Mouse (Mus musculus) intestine, postnatal 0 days (tissue): ENCODE data around the gene Slc6a17. TPM values are rescaled to one million over a fixed set of nuclear protein-coding genes. Genes with fewer than 3 reads are reported as not detected.

Experiments
- ATAC-seq: fragments of 200-750 bp; cut with Nextera tagmentation; 2 replicates; pipeline ENCODE4 v1.8.0; 2017; ENCODE audit warnings: mild to moderate bottlenecking, moderate TSS enrichment, moderate library complexity
- H3K27ac ChIP-seq: fragments of 300-500 bp; sonication (generic); 2 replicates; pipeline ENCODE4 v1.5.1; 2014; ENCODE audit warnings: mild to moderate bottlenecking, low read depth, low read length, moderate library complexity
- H3K27me3 ChIP-seq: fragments of 300-500 bp; sonication (generic); replicated peaks from 2 replicates; pipeline ENCODE4 v1.6.1; 2014; ENCODE audit warnings: low read length, mixed read lengths; ENCODE audit not compliant: control insufficient read depth, insufficient read depth
- H3K36me3 ChIP-seq: fragments of 300-500 bp; sonication (generic); 2 replicates; pipeline ENCODE4 v1.6.1; 2014; ENCODE audit warnings: mild to moderate bottlenecking, moderate library complexity; ENCODE audit not compliant: control insufficient read depth, insufficient read depth
- H3K4me1 ChIP-seq: fragments of 300-500 bp; sonication (generic); replicated peaks from 2 replicates; pipeline ENCODE4 v1.6.1; 2014; ENCODE audit warnings: antibody characterized with exemption, low read length, mixed read lengths; ENCODE audit not compliant: control insufficient read depth, insufficient read depth
- H3K4me2 ChIP-seq: fragments of 300-500 bp; sonication (generic); replicated peaks from 2 replicates; pipeline ENCODE4 v1.6.1; 2014; ENCODE audit warnings: low read depth, mild to moderate bottlenecking, moderate library complexity
- H3K4me3 ChIP-seq: fragments of 300-500 bp; sonication (generic); 2 replicates; pipeline ENCODE4 v1.5.1; 2014; ENCODE audit warnings: low read depth, low read length
- H3K9ac ChIP-seq: fragments of 300-500 bp; sonication (generic); 2 replicates; pipeline ENCODE4 v1.6.1; 2014; ENCODE audit warnings: mild to moderate bottlenecking, low read depth, low read length
- H3K9me3 ChIP-seq: fragments of 300-500 bp; sonication (generic); 2 replicates; pipeline ENCODE4 v1.6.1; 2016; ENCODE audit warnings: mixed run types; ENCODE audit not compliant: control insufficient read depth
- CTCF ChIP-seq: sonication (generic); IDR thresholded peaks from 2 replicates; pipeline ENCODE4 v1.5.1; 2016; ENCODE audit warnings: low read depth, mild to moderate bottlenecking, control low read depth, antibody characterized with exemption, moderate library complexity
- WGBS: fragments of 180-500 bp; shearing (Covaris S2); extraction: QIAGEN DNeasy Blood & Tissue Kit; methylation state at CpG from one replicate; pipeline ENCODE4 v1.1.7; 2014; 5-methylcytosine and 5-hydroxymethylcytosine counted together
- polyA plus RNA-seq: library from polyadenylated mRNA; unstranded; fragments of >200 nt; fragmentation: Nextera tagmentation; extraction: Ambion mirVana; gene quantifications from 2 replicates; pipeline ENCODE4 v1.2.1, GENCODE M21; 2015

Gene Slc6a17
- polyA plus RNA-seq, 1 experiment from 2014 or later: 1.7 TPM

- Histone ChIP-seq H3K4me3 (no peak overlapping the region), H3K4me2 (no peak overlapping the region), H3K36me3 (no peaks in the 10 kb centered on the region), H3K9ac (no peak overlapping the region), H3K27ac (no peak overlapping the region), H3K4me1 (no peaks in the 10 kb centered on the region), H3K9me3 (no peaks in the 10 kb centered on the region), H3K27me3 (no peaks in the 10 kb centered on the region)
- no peak for TF ChIP-seq CTCF
- no peak for ATAC-seq
- WGBS: 25% methylated on average over 9 of the region's 9 CpGs
These were observed 10.7 kb upstream of the Slc6a17 start for GRCm38 (mm10) chr3:107528401-107529118.

- no peak overlapping the region for H3K4me2 ChIP-seq
- WGBS: 73% methylated on average over 6 of the region's 6 CpGs
- H3K9ac ChIP-seq: no peak overlapping the region
- H3K27ac ChIP-seq: no peak overlapping the region
- H3K4me1 ChIP-seq: no peaks in the 10 kb centered on the region
- H3K9me3 ChIP-seq: no peaks in the 10 kb centered on the region
- no peak overlapping the region for H3K4me3 ChIP-seq
- no peak for ATAC-seq
- 0 out of 2 replicates have a peak, but pooled peaks cover 4% of the 10 kb centered on the region for H3K27me3 ChIP-seq
- TF ChIP-seq CTCF: no peak
- no peaks in the 10 kb centered on the region for H3K36me3 ChIP-seq
These were observed 6.7 kb upstream of the Slc6a17 start for GRCm38 (mm10) chr3:107524547-107524946.

GRCm38 (mm10) chr3:107520931-107521330 is 3.1 kb upstream of the Slc6a17 start:
- H3K4me1 ChIP-seq: no peaks in the 10 kb centered on the region
- no peak overlapping the region for H3K27ac ChIP-seq
- WGBS: 73% methylated on average over 5 of the region's 5 CpGs
- no peak for TF ChIP-seq CTCF
- H3K27me3 ChIP-seq: peaks cover 38% of the 10 kb centered on the region
- H3K4me3 ChIP-seq: no peak overlapping the region
- H3K36me3 ChIP-seq: no peaks in the 10 kb centered on the region
- ATAC-seq: no peak
- H3K9ac ChIP-seq: no peak overlapping the region
- H3K4me2 ChIP-seq: no peak overlapping the region
- no peaks in the 10 kb centered on the region for H3K9me3 ChIP-seq

GRCm38 (mm10) chr3:107516776-107517630 is 815 bp downstream of the Slc6a17 start:
- H3K27ac ChIP-seq: no peak overlapping the region
- 0 out of 2 replicates have a peak, but pooled peaks have one; percentile 5 for TF ChIP-seq CTCF
- no peaks in the 10 kb centered on the region for H3K4me1 ChIP-seq
- H3K4me3 ChIP-seq: peak overlapping the region; percentile 46
- H3K36me3 ChIP-seq: no peaks in the 10 kb centered on the region
- peaks cover 40% of the 10 kb centered on the region for H3K27me3 ChIP-seq
- H3K9ac ChIP-seq: 0 out of 2 replicates have a peak overlapping the region, but pooled peaks have one; percentile 11
- 8% methylated on average over 55 of the region's 55 CpGs for WGBS
- ATAC-seq: no peak
- no peaks in the 10 kb centered on the region for H3K9me3 ChIP-seq
- H3K4me2 ChIP-seq: peak overlapping the region; percentile 80

GRCm38 (mm10) chr3:107515989-107516388 is 1.8 kb downstream of the Slc6a17 start:
- Histone ChIP-seq H3K4me1 (no peaks in the 10 kb centered on the region), H3K4me3 (no peak overlapping the region), H3K4me2 (no peak overlapping the region), H3K27me3 (peaks cover 40% of the 10 kb centered on the region), H3K27ac (no peak overlapping the region), H3K9me3 (no peaks in the 10 kb centered on the region), H3K9ac (no peak overlapping the region), H3K36me3 (no peaks in the 10 kb centered on the region)
- WGBS: 68% methylated on average over 4 of the region's 4 CpGs
- no peak for TF ChIP-seq CTCF
- ATAC-seq: no peak

GRCm38 (mm10) chr3:107511416-107511815 is 6.4 kb downstream of the Slc6a17 start:
- no peak for TF ChIP-seq CTCF
- H3K27me3 ChIP-seq: peaks cover 7% of the 10 kb centered on the region
- H3K9me3 ChIP-seq: no peaks in the 10 kb centered on the region
- ATAC-seq: no peak
- H3K4me3 ChIP-seq: no peak overlapping the region
- H3K4me1 ChIP-seq: no peaks in the 10 kb centered on the region
- no peak overlapping the region for H3K27ac ChIP-seq
- H3K4me2 ChIP-seq: no peak overlapping the region
- no peak overlapping the region for H3K9ac ChIP-seq
- H3K36me3 ChIP-seq: no peaks in the 10 kb centered on the region
- WGBS: 90% methylated on average over 3 of the region's 3 CpGs
